Comparison of ENCODE assay signal across 26 mouse cellular contexts in the genomic region with DNA sequence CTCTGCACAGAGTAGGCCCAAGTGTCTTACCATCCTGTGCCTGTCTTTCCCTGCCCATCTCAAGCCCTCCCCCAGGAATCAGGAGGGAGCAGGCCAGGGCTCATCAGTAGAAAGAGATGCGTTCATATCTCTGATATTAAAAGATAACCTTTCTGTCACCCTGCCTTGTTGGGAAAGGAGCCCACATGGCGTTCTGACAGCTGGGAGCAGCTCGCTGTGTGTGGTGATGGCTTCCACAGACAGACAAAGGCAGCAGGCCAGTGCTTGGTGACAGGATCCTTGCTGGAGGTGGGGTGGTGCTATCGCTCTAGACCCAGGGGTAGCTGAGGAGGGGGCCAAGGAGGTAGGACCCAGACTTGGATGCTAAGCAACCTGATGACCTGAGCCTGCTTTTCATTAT. TPM values are rescaled to one million over a fixed set of nuclear protein-coding genes. Genes with fewer than 3 reads are reported as not detected.
DNase-seq lines count a peak whose midpoint lies in the region; ATAC-seq lines count a peak whose summit lies in the region.
"Had no signal": no experiment of that assay in that cellular context is flagged by ENCODE, and none has a peak within 500 bp of the region (broad histone marks: within the 10 kb centered on the region; RNA-seq: fewer than 3 reads in every experiment).

No protein-coding gene starts in this region.

- no peak overlapping the region for H3K4me2 ChIP-seq in hindbrain, embryonic 11.5 days (replicated peaks; ENCODE audit: low read depth, low read length)
- no peak overlapping the region for H3K4me2 ChIP-seq in hindbrain, embryonic 14.5 days (replicated peaks)
- H3K4me2 ChIP-seq in midbrain, embryonic 13.5 days (replicated peaks) = no peak overlapping the region
- H3K4me2 ChIP-seq in midbrain, embryonic 15.5 days = no peak overlapping the region
- H3K4me2 ChIP-seq: forebrain, embryonic 13.5 days; heart, embryonic 13.5 days; hindbrain, embryonic 15.5 days had no signal

- WGBS in hindbrain, embryonic 11.5 days = 50% methylated on average over 4 of the region's 4 CpGs
- 39% methylated on average over 4 of the region's 4 CpGs for WGBS in hindbrain, embryonic 14.5 days
- 54% methylated on average over 4 of the region's 4 CpGs for WGBS in midbrain, embryonic 13.5 days
- WGBS in midbrain, embryonic 15.5 days = 48% methylated on average over 4 of the region's 4 CpGs

- peaks cover 5% of the 10 kb centered on the region for H3K4me1 ChIP-seq in hindbrain, embryonic 11.5 days (replicated peaks; ENCODE audit: control insufficient read depth, insufficient read depth, low read length)
- peaks cover 20% of the 10 kb centered on the region for H3K4me1 ChIP-seq in hindbrain, embryonic 14.5 days (replicated peaks; ENCODE audit: control insufficient read depth, insufficient read depth, low read length)
- peaks cover 67% of the 10 kb centered on the region for H3K4me1 ChIP-seq in midbrain, embryonic 13.5 days (replicated peaks)
- peaks cover 40% of the 10 kb centered on the region for H3K4me1 ChIP-seq in midbrain, embryonic 15.5 days

- H3K9ac ChIP-seq in hindbrain, embryonic 11.5 days (ENCODE audit: low read depth, low read length) = peak overlapping the region; percentile 7; the same call in 1 of the 2 replicates
- no peak overlapping the region for H3K9ac ChIP-seq in hindbrain, embryonic 14.5 days
- no peak overlapping the region for H3K9ac ChIP-seq in midbrain, embryonic 13.5 days (replicated peaks)
- no peak overlapping the region for H3K9ac ChIP-seq in midbrain, embryonic 15.5 days
- H3K9ac ChIP-seq: forebrain, embryonic 13.5 days; heart, embryonic 13.5 days; hindbrain, embryonic 15.5 days had no signal

- 0 out of 2 replicates have a peak overlapping the region, but pooled peaks have one; percentile 24 for H3K27ac ChIP-seq in hindbrain, embryonic 11.5 days (ENCODE audit: low read depth, low read length)
- H3K27ac ChIP-seq in hindbrain, embryonic 14.5 days = no peak overlapping the region
- H3K27ac ChIP-seq in midbrain, embryonic 13.5 days = 0 out of 2 replicates have a peak overlapping the region, but pooled peaks have one; percentile 15
- no peak overlapping the region for H3K27ac ChIP-seq in midbrain, embryonic 15.5 days
- H3K27ac ChIP-seq: forebrain, embryonic 10.5 days; forebrain, embryonic 13.5 days; heart, adult 2 months; heart, embryonic 10.5 days; heart, embryonic 13.5 days; hindbrain, embryonic 15.5 days had no signal

- H3K36me3 ChIP-seq in hindbrain, embryonic 11.5 days (ENCODE audit: control insufficient read depth, insufficient read depth, low read length) = no peaks in the 10 kb centered on the region
- no peaks in the 10 kb centered on the region for H3K36me3 ChIP-seq in hindbrain, embryonic 14.5 days (replicated peaks; ENCODE audit: control insufficient read depth, insufficient read depth)
- H3K36me3 ChIP-seq in midbrain, embryonic 13.5 days = no peaks in the 10 kb centered on the region
- no peaks in the 10 kb centered on the region for H3K36me3 ChIP-seq in midbrain, embryonic 15.5 days (replicated peaks)
- H3K36me3 ChIP-seq: forebrain, embryonic 10.5 days; G1E; heart, embryonic 10.5 days; heart, embryonic 13.5 days; hindbrain, embryonic 15.5 days had no signal

- H3K4me3 ChIP-seq in hindbrain, embryonic 11.5 days (ENCODE audit: low read depth, low read length) = no peak overlapping the region
- H3K4me3 ChIP-seq in hindbrain, embryonic 14.5 days (replicated peaks; ENCODE audit: low read length) = no peak overlapping the region
- H3K4me3 ChIP-seq in midbrain, embryonic 13.5 days (replicated peaks) = no peak overlapping the region
- no peak overlapping the region for H3K4me3 ChIP-seq in midbrain, embryonic 15.5 days
- H3K4me3 ChIP-seq: forebrain, embryonic 10.5 days; forebrain, embryonic 13.5 days; heart, adult 2 months; heart, embryonic 10.5 days; heart, embryonic 13.5 days; hindbrain, embryonic 15.5 days had no signal

- no peaks in the 10 kb centered on the region for H3K9me3 ChIP-seq in hindbrain, embryonic 11.5 days (ENCODE audit: control insufficient read depth, low read length)
- H3K9me3 ChIP-seq in hindbrain, embryonic 14.5 days (ENCODE audit: control insufficient read depth, low read length) = no peaks in the 10 kb centered on the region
- no peaks in the 10 kb centered on the region for H3K9me3 ChIP-seq in midbrain, embryonic 13.5 days
- no peaks in the 10 kb centered on the region for H3K9me3 ChIP-seq in midbrain, embryonic 15.5 days
- H3K9me3 ChIP-seq: forebrain, embryonic 10.5 days; forebrain, embryonic 13.5 days; G1E; heart, embryonic 10.5 days; heart, embryonic 13.5 days; hindbrain, embryonic 15.5 days had no signal

- ATAC-seq in hindbrain, embryonic 11.5 days (ENCODE audit: low FRiP score) = no peak
- no peak for ATAC-seq in hindbrain, embryonic 14.5 days (ENCODE audit: low FRiP score)
- no peak for ATAC-seq in midbrain, embryonic 13.5 days
- ATAC-seq in midbrain, embryonic 15.5 days (replicated peaks) = no peak
- ATAC-seq: forebrain, embryonic 13.5 days; forebrain, embryonic 16.5 days; Patski had no signal

- H3K27me3 ChIP-seq in hindbrain, embryonic 11.5 days (ENCODE audit: control insufficient read depth, insufficient read depth, low read length) = peaks cover 21% of the 10 kb centered on the region
- H3K27me3 ChIP-seq in hindbrain, embryonic 14.5 days (ENCODE audit: control insufficient read depth, insufficient read depth, low read length) = peaks cover 36% of the 10 kb centered on the region
- H3K27me3 ChIP-seq in midbrain, embryonic 13.5 days = peaks cover 85% of the 10 kb centered on the region
- H3K27me3 ChIP-seq in midbrain, embryonic 15.5 days (replicated peaks) = peaks cover 54% of the 10 kb centered on the region

- DNase-seq in hindbrain, embryonic 11.5 days (ENCODE audit: low spot score) = no peak
- no peak for DNase-seq in hindbrain, embryonic 14.5 days (ENCODE audit: low spot score)
- DNase-seq in kidney, postnatal 14 days = peak; percentile 40
- no peak for DNase-seq in kidney, adult 18-20 months
- peak; percentile 44 for DNase-seq in lung, postnatal 10 days
- no peak for DNase-seq in lung, adult 18-20 months
- DNase-seq: B cell, adult 2 months; cerebellum, adult 18-20 months; cerebellum, adult 9-10 months; cerebellum, postnatal 14 days; gastrocnemius, postnatal 10 days; gastrocnemius, postnatal 36 days; heart, adult 2 months; heart, postnatal 14 days; heart, postnatal 4 days had no signal

RNA-seq across cellular contexts. Expression of a gene that starts 5.8 kb away (rescaled TPM):
- polyA plus RNA-seq in hindbrain, embryonic 11.5 days (2014; fragmentation: Nextera tagmentation; extraction: Ambion mirVana) = 0.99 and 1.2 TPM in 2 replicates
- polyA plus RNA-seq in hindbrain, embryonic 14.5 days (2014; fragmentation: Nextera tagmentation; extraction: Ambion mirVana) = 13.8 and 15.5 TPM in 2 replicates
- polyA plus RNA-seq in midbrain, embryonic 13.5 days (2015; fragmentation: Nextera tagmentation; extraction: Ambion mirVana) = 11.4 and 16.0 TPM in 2 replicates
- 20.5 and 23.1 TPM in 2 replicates for polyA plus RNA-seq in midbrain, embryonic 15.5 days (2015; fragmentation: Nextera tagmentation; extraction: Ambion mirVana)
- polyA plus RNA-seq: G1E; heart, embryonic 16.5 days; Patski had no signal

Comparison
In these comparisons a context has a peak if more than half of its experiments do, and no peak if none do; other contexts are left out.
1. DNase-seq: peak in kidney, postnatal 14 days (single experiment) and lung, postnatal 10 days (single experiment); none in hindbrain, embryonic 11.5 days (single experiment), hindbrain, embryonic 14.5 days (single experiment), kidney, adult 18-20 months (single experiment) and lung, adult 18-20 months (0 of 2).
2. H3K27ac ChIP-seq: peak in hindbrain, embryonic 11.5 days (single experiment) and midbrain, embryonic 13.5 days (single experiment); none in hindbrain, embryonic 14.5 days (single experiment) and midbrain, embryonic 15.5 days (single experiment).